Mouse (Mus musculus) liver, embryonic 14 days (tissue): ENCODE measurements around the gene Slc25a33. TPM values are rescaled to one million over a fixed set of nuclear protein-coding genes. Genes with fewer than 3 reads are reported as not detected.

Experiments
- polyA plus RNA-seq: library from polyadenylated mRNA; depleted of rRNA; stranded (reverse); fragments of >200 nt; gene quantifications from 2 replicates; pipeline ENCODE4 v1.2.3, GENCODE M21; 2012; rRNA removed

Gene Slc25a33
- 4.5 and 5.4 TPM in 2 replicates for polyA plus RNA-seq

DNA sequence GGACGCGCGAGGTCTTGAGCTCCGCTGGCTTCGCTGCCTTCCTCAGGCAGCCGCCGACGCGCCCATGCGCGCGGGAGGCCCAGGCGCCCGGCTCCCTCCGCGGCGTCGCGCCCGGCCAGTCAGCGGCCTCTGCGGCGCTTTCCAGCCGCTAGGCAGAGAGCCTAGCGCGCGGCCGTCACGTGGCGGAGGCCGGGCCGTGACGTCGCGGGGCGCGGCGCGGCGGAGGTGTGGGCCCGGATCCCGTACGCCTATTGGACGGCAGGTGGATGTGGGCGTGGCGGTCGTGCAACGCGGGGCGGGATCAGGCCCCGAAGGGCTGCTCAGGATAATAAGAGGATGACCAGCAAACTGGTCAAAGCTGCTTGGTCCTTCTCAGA lies at the start of gene Slc25a33:
Slc25a33 (minus strand) TSS at position 184 of the 377 bp plus-strand sequence.

DNA sequence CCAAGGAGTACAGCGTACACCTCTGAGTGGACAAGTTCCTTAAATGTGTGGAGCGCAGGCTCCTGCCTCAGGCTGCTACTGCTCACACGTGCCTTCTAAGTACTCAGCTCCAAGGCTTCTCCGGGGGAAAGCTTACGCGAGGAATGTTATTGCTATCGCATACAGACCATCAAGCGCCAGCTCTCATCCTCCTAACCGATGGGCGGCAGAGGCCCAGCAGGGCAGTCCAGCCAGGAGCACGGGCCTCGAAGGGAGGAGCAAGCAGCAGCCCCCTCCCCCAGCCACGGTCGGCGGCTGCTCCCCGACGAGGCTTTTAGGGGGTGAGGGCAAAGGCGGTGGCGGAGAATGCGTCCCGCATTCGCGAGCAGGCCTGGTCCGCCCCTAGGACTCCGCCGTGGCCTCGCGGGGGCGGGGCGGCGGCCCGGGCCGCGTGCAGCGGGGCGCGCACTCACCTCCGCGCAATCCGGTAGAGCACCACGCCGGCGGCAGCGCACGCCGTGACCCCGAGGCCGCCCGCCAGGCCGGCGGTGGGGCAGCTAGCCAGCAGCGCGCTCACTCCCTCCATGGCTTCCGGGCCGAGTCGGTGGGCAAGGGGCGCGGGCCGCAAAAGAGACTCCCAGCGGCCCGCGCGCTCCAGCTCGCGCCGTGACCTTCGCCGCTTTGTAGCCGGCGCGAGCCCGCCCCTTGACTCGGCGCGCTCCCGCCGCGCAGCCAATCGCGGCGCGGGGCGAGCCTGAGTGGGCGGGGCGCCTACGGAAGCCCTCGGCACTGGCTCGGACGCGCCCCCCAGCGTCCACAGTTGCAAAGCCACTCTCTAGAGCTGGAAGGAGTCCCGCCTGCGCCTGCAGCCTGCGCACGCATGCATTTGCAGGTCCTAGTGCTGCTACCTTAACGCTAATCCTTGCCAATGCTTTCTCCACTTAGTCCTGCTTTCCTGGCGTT lies 36.4 kb downstream of the Slc25a33 start, which contains the start of gene Tmem201:
Tmem201 (minus strand) TSS at position 662 of the 942 bp plus-strand sequence.

DNA sequence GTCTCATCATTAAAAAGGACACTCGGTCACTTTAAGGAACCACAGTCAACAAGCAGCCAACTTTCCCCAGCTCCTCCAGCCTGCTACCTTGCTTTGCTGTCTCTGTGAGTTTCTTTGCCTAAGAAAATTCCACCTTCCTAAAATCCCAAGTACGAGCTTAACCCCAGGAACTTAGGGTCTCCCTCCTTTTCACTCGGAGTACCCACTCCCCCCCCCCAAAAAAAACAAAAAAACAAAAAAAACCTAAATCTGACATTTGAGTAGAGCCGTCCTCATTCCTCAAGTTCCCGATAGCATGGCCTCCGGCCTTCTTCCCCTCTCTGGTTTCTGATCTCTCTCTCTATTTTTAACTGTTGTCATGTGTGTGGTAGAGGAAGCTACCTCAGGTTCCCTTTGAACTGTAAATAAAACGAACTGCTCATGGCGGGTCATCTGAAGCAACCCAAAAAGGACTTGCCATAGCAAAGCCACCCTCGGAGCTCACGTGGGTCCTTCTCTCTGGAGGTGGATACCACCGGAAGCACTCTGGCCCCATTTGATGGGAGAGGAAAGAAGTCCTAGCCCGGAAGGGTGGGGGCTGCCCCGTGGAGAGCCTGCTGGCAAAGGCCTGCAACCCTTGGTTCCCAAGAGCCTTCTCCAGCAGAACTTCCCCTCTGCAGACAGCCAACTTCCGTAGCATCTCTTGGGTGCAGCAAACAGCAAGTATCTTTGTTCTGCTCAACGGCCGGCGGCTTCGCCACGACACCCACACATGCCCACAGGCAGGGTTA lies 71.7 kb downstream of the Slc25a33 start, which contains the start of gene Pik3cd:
Pik3cd (minus strand) TSS at position 362 of the 770 bp plus-strand sequence.

Other genes starting within 250 kb of the Slc25a33 start
- gene Clstn1, start 187.8 kb downstream of the Slc25a33 start, polyA plus RNA-seq: 1.3 and 1.4 TPM in 2 replicates
- 3.1 and 4.4 TPM in 2 replicates for gene Pik3cd, start 71.7 kb downstream of the Slc25a33 start, polyA plus RNA-seq
- gene Tmem201, start 36.2 kb downstream of the Slc25a33 start, polyA plus RNA-seq: 7.2 and 7.4 TPM in 2 replicates
- gene Spsb1, start 180.8 kb upstream of the Slc25a33 start, polyA plus RNA-seq: 0.25 and 0.30 TPM in 2 replicates
- 7.2 and 8.6 TPM in 2 replicates for gene H6pd, start 234.7 kb upstream of the Slc25a33 start, polyA plus RNA-seq